Mouse (Mus musculus): ENCODE measurements around the gene Scn1b. TPM values are rescaled to one million over a fixed set of nuclear protein-coding genes. Genes with fewer than 3 reads are reported as not detected.

The Scn1b gene
- total and polyA plus RNA-seq, 3 experiments = 0.30 TPM; not detected in 2

DNA sequence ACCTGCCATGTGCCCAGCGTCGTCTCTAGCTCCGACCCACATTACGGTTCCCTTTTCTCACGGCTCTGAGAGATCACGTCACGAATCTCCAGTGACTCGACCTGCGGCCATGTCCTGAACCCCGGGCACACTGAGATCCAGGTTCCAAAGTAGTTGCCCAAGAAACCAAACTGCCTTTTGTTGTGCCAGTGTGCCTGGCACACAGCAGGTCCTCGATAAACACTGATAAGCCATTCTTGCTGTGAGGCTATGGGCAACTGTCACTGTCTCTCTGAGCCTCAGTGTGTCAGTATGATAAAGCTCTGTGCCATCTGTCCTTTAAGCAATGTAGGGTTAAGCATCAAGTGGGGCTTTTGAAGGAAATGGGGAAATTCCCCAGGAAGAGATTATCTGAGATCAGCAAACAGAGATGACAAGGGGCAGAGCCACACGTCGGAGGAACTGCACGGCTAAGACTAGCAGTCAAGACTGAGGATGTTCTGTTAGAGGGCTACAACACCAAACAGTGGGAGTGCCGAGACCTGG is 15.9 kb downstream of the Scn1b start (continued):
- TF ChIP-seq ETS1 (conservative IDR thresholded peaks at IDR 0.05; ENCODE audit: low read depth, low read length) (peak; percentile 60), RAD21 (IDR thresholded peaks at IDR 0.05; ENCODE audit: low read depth, low read length) (peak; percentile 28), NRF1 (IDR thresholded peaks at IDR 0.05; ENCODE audit: low read depth, low read length) (no peak), JUN (IDR thresholded peaks at IDR 0.05; ENCODE audit: insufficient read depth, low read depth, low read length) (no peak), MAX (IDR thresholded peaks at IDR 0.05; ENCODE audit: low read length) (no peak; the same call in 1 of the 2 replicates), CHD2 (IDR thresholded peaks at IDR 0.05; ENCODE audit: low read length) (no peak), TCF12 (IDR thresholded peaks at IDR 0.05; ENCODE audit: low read depth, low read length) (peak; percentile 75), GABPA (IDR thresholded peaks at IDR 0.05; ENCODE audit: insufficient replicate concordance, low read depth, low read length) (no peak), HCFC1 (IDR thresholded peaks at IDR 0.05; ENCODE audit: low read depth, low read length) (no peak), CTCF (conservative IDR thresholded peaks at IDR 0.05 in 1 of 2, IDR thresholded peaks at IDR 0.05 in 1 of 2; ENCODE audit: low read depth in 2 of 2, low read length in 2 of 2) (no peak), CHD1 (IDR thresholded peaks at IDR 0.05; ENCODE audit: low read depth, low read length) (no peak), MAFK (IDR thresholded peaks at IDR 0.05; ENCODE audit: insufficient replicate concordance, low read length) (0 out of 2 replicates have a peak, but pooled peaks have one; percentile 44), EP300 (IDR thresholded peaks at IDR 0.05; ENCODE audit: low read length) (peak; percentile 61; the same call in 1 of the 2 replicates), RCOR1 (conservative IDR thresholded peaks at IDR 0.05; ENCODE audit: low read depth, low read length) (no peak), USF1 (IDR thresholded peaks at IDR 0.05; ENCODE audit: low read depth, low read length) (no peak), PAX5 (IDR thresholded peaks at IDR 0.05; ENCODE audit: low read length) (no peak), TBP (conservative IDR thresholded peaks at IDR 0.05; ENCODE audit: low read depth, low read length) (peak; percentile 55; the same call in 1 of the 2 replicates), KAT2A (IDR thresholded peaks at IDR 0.05; ENCODE audit: insufficient replicate concordance, low read length) (no peak), SMC3 (IDR thresholded peaks at IDR 0.05; ENCODE audit: low read depth, low read length) (no peak), MXI1 (IDR thresholded peaks at IDR 0.05; ENCODE audit: low read depth, low read length) (no peak), ZC3H11A (IDR thresholded peaks at IDR 0.05; ENCODE audit: low read depth, low read length) (no peak)

GRCm38 (mm10) chr7:31109796-31110195 is 17.0 kb downstream of the Scn1b start:
- Histone ChIP-seq H3K9ac (ENCODE audit: insufficient read depth, low read depth) (no peak overlapping the region), H3K27ac (ENCODE audit: insufficient read depth, low read depth) (no peak overlapping the region)

More at GRCm38 (mm10) chr7:31109796-31110195, 17.0 kb downstream of the Scn1b start:
- Histone ChIP-seq H3K36me3 (replicated peaks in 1 of 2; ENCODE audit: control insufficient read depth in 1 of 2, insufficient read depth in 1 of 2, low read length in 1 of 2) (peaks cover 0 to 25% of the 10 kb centered on the region in 2 experiments), H3K4me1 (ENCODE audit: control insufficient read depth in 1 of 2, insufficient read depth in 2 of 2) (peaks cover 38 to 84% of the 10 kb centered on the region in 2 experiments), H3K79me2 (replicated peaks; ENCODE audit: control insufficient read depth, extremely low read depth, insufficient read depth, poor library complexity, severe bottlenecking) (no peaks in the 10 kb centered on the region), H3K9me3 (replicated peaks; ENCODE audit: low read length) (no peaks in the 10 kb centered on the region), H3K4me2 (ENCODE audit: insufficient read depth, low read depth, poor library complexity, severe bottlenecking) (no peak overlapping the region), H3K4me3 (replicated peaks in 1 of 3; ENCODE audit: low read depth in 2 of 3, low read length in 2 of 3, poor library complexity in 1 of 3) (peak overlapping the region in 1 of 3 experiments; percentile 48), H3K27me3 (replicated peaks) (no peaks in the 10 kb centered on the region)
- dilution Hi-C loops (cut with MboI; ENCODE audit: extremely low pct_ligation_motif_present, extremely low pct_unique_long_range_greater_than_20kb, low sequenced_read_pairs) = no loop called here
- no peak for DNase-seq (ENCODE audit: extremely low read depth)
- in situ Hi-C loops (cut with MboI; ENCODE audit: low pct_ligation_motif_present, low pct_unique_long_range_greater_than_20kb, low sequenced_read_pairs) = no loop called here
- TF ChIP-seq TCF12 (IDR thresholded peaks at IDR 0.05; ENCODE audit: low read depth, low read length) (no peak), MXI1 (IDR thresholded peaks at IDR 0.05; ENCODE audit: low read depth, low read length) (no peak), SIN3A (IDR thresholded peaks at IDR 0.05; ENCODE audit: low read length) (no peak), MEF2A (IDR thresholded peaks at IDR 0.05; ENCODE audit: borderline replicate concordance, low read depth, low read length) (no peak), NELFE (IDR thresholded peaks at IDR 0.05; ENCODE audit: low read depth, low read length) (no peak), ZNF384 (IDR thresholded peaks at IDR 0.05; ENCODE audit: low read depth, low read length) (no peak), MAX (IDR thresholded peaks at IDR 0.05; ENCODE audit: low read length) (no peak), CHD1 (IDR thresholded peaks at IDR 0.05; ENCODE audit: low read depth, low read length) (no peak), PAX5 (IDR thresholded peaks at IDR 0.05; ENCODE audit: low read length) (no peak), RCOR1 (conservative IDR thresholded peaks at IDR 0.05; ENCODE audit: low read depth, low read length) (no peak), HCFC1 (IDR thresholded peaks at IDR 0.05; ENCODE audit: low read depth, low read length) (no peak), MAFK (IDR thresholded peaks at IDR 0.05; ENCODE audit: insufficient replicate concordance, low read length) (no peak)
